Mouse (Mus musculus) mesoderm, embryonic 11.5 days (tissue): ENCODE data around the gene Rgs11.

Source experiments
- DNase-seq: peaks from one replicate; pipeline ENCODE4 v3.0.0-alpha.2; 2012; ENCODE audit warnings: low read depth, low spot score

Gene Rgs11

GRCm38 (mm10) chr17:26231156-26231555 is 28.4 kb downstream of the Rgs11 start:
- no peak for DNase-seq

- no peak for DNase-seq
Observed at GRCm38 (mm10) chr17:26232863-26233262, 30.1 kb downstream of the Rgs11 start.

GRCm38 (mm10) chr17:26234386-26234785 is 31.6 kb downstream of the Rgs11 start:
- DNase-seq: no peak

- DNase-seq: no peak
Observed at GRCm38 (mm10) chr17:26235077-26235815, 32.5 kb downstream of the Rgs11 start.

- no peak for DNase-seq
Observed at GRCm38 (mm10) chr17:26237667-26238066, 34.9 kb downstream of the Rgs11 start.

GRCm38 (mm10) chr17:26239551-26239950 is 36.8 kb downstream of the Rgs11 start:
- no peak for DNase-seq

GRCm38 (mm10) chr17:26240120-26240790 is 37.5 kb downstream of the Rgs11 start:
- no peak for DNase-seq

GRCm38 (mm10) chr17:26240990-26241389 is 38.2 kb downstream of the Rgs11 start:
- DNase-seq: no peak

GRCm38 (mm10) chr17:26243471-26244100 is 40.8 kb downstream of the Rgs11 start:
- no peak for DNase-seq

GRCm38 (mm10) chr17:26244101-26244841 is 41.5 kb downstream of the Rgs11 start, which contains the start of gene Fam234a:
Gene Fam234a, minus strand, starts transcription at chr17:26244242.
- DNase-seq: peak; percentile 97

- no peak for DNase-seq
Observed at GRCm38 (mm10) chr17:26251886-26252538, 49.3 kb downstream of the Rgs11 start.

GRCm38 (mm10) chr17:26252539-26253251 is 49.9 kb downstream of the Rgs11 start, which contains the start of gene Luc7l:
Gene Luc7l, plus strand, starts transcription at chr17:26252896.
- DNase-seq: peak; percentile 93

GRCm38 (mm10) chr17:26253399-26253798 is 50.6 kb downstream of the Rgs11 start:
- DNase-seq: no peak

- no peak for DNase-seq
Observed at GRCm38 (mm10) chr17:26255313-26255712, 52.6 kb downstream of the Rgs11 start.
